Mouse (Mus musculus): ENCODE measurements around the gene Vmn1r213. TPM values are rescaled to one million over a fixed set of nuclear protein-coding genes. Genes with fewer than 3 reads are reported as not detected.

Vmn1r213 gene
- not detected in 2 replicates for polyA plus RNA-seq (2015; fragmentation: Nextera tagmentation; extraction: Ambion mirVana)

DNA sequence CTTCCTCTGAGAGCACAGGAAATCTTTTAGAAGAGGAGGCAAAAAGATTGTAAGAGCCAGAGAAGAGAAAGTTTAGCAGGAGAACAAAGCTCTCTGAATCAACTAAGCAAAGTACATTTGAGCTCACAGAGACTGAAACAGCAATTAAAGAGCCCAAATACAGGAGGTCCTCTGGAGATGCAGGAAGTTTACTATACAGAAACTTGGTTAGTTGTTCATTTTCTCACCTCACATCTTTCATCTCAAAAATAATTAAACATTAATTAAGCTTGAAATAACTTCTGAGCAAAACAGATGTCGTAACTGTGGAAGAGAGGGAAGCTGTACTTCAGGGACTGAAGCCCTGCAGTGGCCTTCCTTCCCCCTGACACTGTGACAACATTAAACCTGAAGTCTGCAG lies at the start of gene Vmn1r213:
Gene Vmn1r213, plus strand, starts transcription at position 301 of the 400 bp plus-strand sequence.
- Histone ChIP-seq H3K4me2 (no peak within 1 kb of the TSS), H3K27ac (no peak within 1 kb of the TSS), H3K4me3 (no peak within 1 kb of the TSS), H3K27me3 (no peaks in the 10 kb centered on the region), H3K36me3 (no peaks in the 10 kb centered on the region), H3K4me1 (no peaks in the 10 kb centered on the region), H3K9ac (no peak within 1 kb of the TSS), H3K9me3 (no peaks in the 10 kb centered on the region)
- ATAC-seq (ENCODE audit: insufficient number of reproducible peaks, insufficient read depth, low FRiP score, low TSS enrichment, low read depth), result no peak
- 75% methylated on average over 1 of the region's 1 CpGs for WGBS

- Histone ChIP-seq H3K27ac (no peak overlapping the region), H3K36me3 (no peaks in the 10 kb centered on the region), H3K4me1 (no peaks in the 10 kb centered on the region), H3K9me3 (0 out of 2 replicates have a peak, but pooled peaks cover 1% of the 10 kb centered on the region), H3K27me3 (no peaks in the 10 kb centered on the region), H3K9ac (no peak overlapping the region), H3K4me2 (no peak overlapping the region), H3K4me3 (no peak overlapping the region)
- ATAC-seq (ENCODE audit: insufficient number of reproducible peaks, insufficient read depth, low FRiP score, low TSS enrichment, low read depth), result no peak
- WGBS, result 78% methylated on average over 11 of the region's 11 CpGs
Measured at GRCm38 (mm10) chr13:22990214-22990891, 17.1 kb upstream of the Vmn1r213 start.

DNA sequence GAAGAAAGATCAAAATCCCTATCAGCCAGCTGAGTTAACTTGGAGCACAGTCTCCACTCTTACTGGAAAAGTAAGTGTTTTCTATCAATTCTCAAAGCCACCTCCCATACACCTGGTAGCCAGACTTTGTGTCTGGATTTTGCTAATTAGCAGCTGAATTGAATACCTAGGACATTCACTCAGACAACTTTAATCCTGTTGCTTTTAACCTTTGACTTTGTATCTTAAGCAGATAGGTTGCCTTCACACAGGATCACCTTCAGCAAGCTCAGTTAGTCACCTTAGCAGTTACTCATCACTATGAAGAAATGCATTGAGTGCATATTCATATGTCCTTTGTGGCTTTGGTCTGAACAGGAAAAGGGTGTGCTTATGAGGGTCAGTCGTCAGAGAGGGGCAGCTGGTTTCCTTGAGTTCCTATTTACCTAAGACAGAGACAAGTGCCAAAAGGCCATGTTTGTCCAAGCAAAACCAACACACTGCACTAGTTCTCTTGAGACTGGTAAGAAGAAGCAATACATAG lies 15.2 kb upstream of the Vmn1r213 start:
- Histone ChIP-seq H3K4me3 (no peak overlapping the region), H3K9me3 (no peaks in the 10 kb centered on the region), H3K4me2 (no peak overlapping the region), H3K36me3 (no peaks in the 10 kb centered on the region), H3K9ac (no peak overlapping the region), H3K27ac (no peak overlapping the region), H3K4me1 (no peaks in the 10 kb centered on the region), H3K27me3 (no peaks in the 10 kb centered on the region)
- ATAC-seq (ENCODE audit: insufficient number of reproducible peaks, insufficient read depth, low FRiP score, low TSS enrichment, low read depth), result no peak
- 40% methylated on average over 1 of the region's 1 CpGs for WGBS

- Histone ChIP-seq H3K4me2 (no peak overlapping the region), H3K4me3 (no peak overlapping the region), H3K27ac (no peak overlapping the region), H3K9ac (no peak overlapping the region), H3K27me3 (no peaks in the 10 kb centered on the region), H3K9me3 (no peaks in the 10 kb centered on the region), H3K36me3 (no peaks in the 10 kb centered on the region), H3K4me1 (no peaks in the 10 kb centered on the region)
- ATAC-seq (ENCODE audit: insufficient number of reproducible peaks, insufficient read depth, low FRiP score, low TSS enrichment, low read depth), result no peak
- 62% methylated on average over 2 of the region's 2 CpGs for WGBS
Measured at GRCm38 (mm10) chr13:22992721-22993120, 14.7 kb upstream of the Vmn1r213 start.

GRCm38 (mm10) chr13:23018158-23018557 lies 10.7 kb downstream of the Vmn1r213 start:
- Histone ChIP-seq H3K9me3 (no peaks in the 10 kb centered on the region), H3K9ac (no peak overlapping the region), H3K27me3 (no peaks in the 10 kb centered on the region), H3K4me3 (no peak overlapping the region), H3K27ac (no peak overlapping the region), H3K4me2 (no peak overlapping the region), H3K4me1 (no peaks in the 10 kb centered on the region), H3K36me3 (no peaks in the 10 kb centered on the region)
- ATAC-seq (ENCODE audit: insufficient number of reproducible peaks, insufficient read depth, low FRiP score, low TSS enrichment, low read depth), result no peak

- Histone ChIP-seq H3K4me3 (no peak overlapping the region), H3K27me3 (no peaks in the 10 kb centered on the region), H3K36me3 (no peaks in the 10 kb centered on the region), H3K9me3 (no peaks in the 10 kb centered on the region), H3K27ac (no peak overlapping the region), H3K4me1 (no peaks in the 10 kb centered on the region), H3K9ac (no peak overlapping the region), H3K4me2 (no peak overlapping the region)
- ATAC-seq (ENCODE audit: insufficient number of reproducible peaks, insufficient read depth, low FRiP score, low TSS enrichment, low read depth), result no peak
Measured at GRCm38 (mm10) chr13:23024812-23025211, 17.4 kb downstream of the Vmn1r213 start.

DNA sequence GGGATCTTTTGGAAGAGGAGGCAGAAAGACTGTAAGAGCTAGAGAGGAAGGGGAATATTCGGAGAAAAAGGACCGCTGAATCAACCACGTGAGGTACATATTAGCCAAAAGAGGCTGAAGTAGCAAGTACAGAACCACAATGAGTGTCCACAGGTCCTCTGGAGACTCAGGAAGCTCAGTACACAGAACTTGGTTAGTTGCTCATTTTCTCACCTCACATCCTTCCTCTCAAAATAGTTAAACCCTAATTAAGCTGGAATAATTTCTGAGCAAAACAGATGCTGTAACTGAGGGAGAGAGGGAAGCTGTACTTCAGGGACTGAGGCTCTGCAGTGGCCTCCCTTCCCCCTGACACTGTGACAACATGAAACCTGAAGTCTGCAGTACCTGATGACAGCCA lies 22.7 kb downstream of the Vmn1r213 start, which contains the start of gene Vmn1r214:
Gene Vmn1r214, plus strand, starts transcription at position 301 of the 400 bp plus-strand sequence.
- no peak within 1 kb of the TSS for H3K9ac ChIP-seq
- no peaks in the 10 kb centered on the region for H3K36me3 ChIP-seq
- no peak within 1 kb of the TSS for H3K27ac ChIP-seq
- no peaks in the 10 kb centered on the region for H3K4me1 ChIP-seq
- H3K9me3 ChIP-seq, result no peaks in the 10 kb centered on the region
- ATAC-seq (ENCODE audit: insufficient number of reproducible peaks, insufficient read depth, low FRiP score, low TSS enrichment, low read depth), result no peak
- no peak within 1 kb of the TSS for H3K4me3 ChIP-seq
- 88% methylated on average over 3 of the region's 3 CpGs for WGBS
- H3K27me3 ChIP-seq, result no peaks in the 10 kb centered on the region
- no peak within 1 kb of the TSS for H3K4me2 ChIP-seq

- Histone ChIP-seq H3K4me2 (no peak overlapping the region), H3K4me1 (no peaks in the 10 kb centered on the region), H3K9ac (no peak overlapping the region), H3K27ac (no peak overlapping the region), H3K36me3 (no peaks in the 10 kb centered on the region), H3K4me3 (no peak overlapping the region), H3K9me3 (no peaks in the 10 kb centered on the region), H3K27me3 (no peaks in the 10 kb centered on the region)
- WGBS, result 48% methylated on average over 1 of the region's 1 CpGs
- ATAC-seq (ENCODE audit: insufficient number of reproducible peaks, insufficient read depth, low FRiP score, low TSS enrichment, low read depth), result no peak
Measured at GRCm38 (mm10) chr13:23057778-23058177, 50.3 kb downstream of the Vmn1r213 start.

Other genes with a start within 250 kb of the Vmn1r213 start
- not detected in 2 replicates for gene Vmn1r208, start 230.3 kb upstream of the Vmn1r213 start, polyA plus RNA-seq (2015; fragmentation: Nextera tagmentation; extraction: Ambion mirVana)
- gene Vmn1r209, start 198.0 kb upstream of the Vmn1r213 start, polyA plus RNA-seq (2015; fragmentation: Nextera tagmentation; extraction: Ambion mirVana), result not detected in 2 replicates
- gene Vmn1r210, start 176.3 kb upstream of the Vmn1r213 start, polyA plus RNA-seq (2015; fragmentation: Nextera tagmentation; extraction: Ambion mirVana), result not detected in 2 replicates
- not detected in 2 replicates for gene Vmn1r211, start 150.1 kb upstream of the Vmn1r213 start, polyA plus RNA-seq (2015; fragmentation: Nextera tagmentation; extraction: Ambion mirVana)
- not detected in 2 replicates for gene Vmn1r212, start 123.5 kb upstream of the Vmn1r213 start, polyA plus RNA-seq (2015; fragmentation: Nextera tagmentation; extraction: Ambion mirVana)
- not detected in 2 replicates for gene Vmn1r214, start 22.8 kb downstream of the Vmn1r213 start, polyA plus RNA-seq (2015; fragmentation: Nextera tagmentation; extraction: Ambion mirVana)
- gene Vmn1r215, start 60.4 kb downstream of the Vmn1r213 start, polyA plus RNA-seq (2015; fragmentation: Nextera tagmentation; extraction: Ambion mirVana), result not detected in 2 replicates
- gene Vmn1r217, start 110.6 kb downstream of the Vmn1r213 start, polyA plus RNA-seq (2015; fragmentation: Nextera tagmentation; extraction: Ambion mirVana), result not detected in 2 replicates
- gene Vmn1r218, start 125.5 kb downstream of the Vmn1r213 start, polyA plus RNA-seq (2015; fragmentation: Nextera tagmentation; extraction: Ambion mirVana), result not detected in 2 replicates
- not detected in 2 replicates for gene Vmn1r219, start 151.7 kb downstream of the Vmn1r213 start, polyA plus RNA-seq (2015; fragmentation: Nextera tagmentation; extraction: Ambion mirVana)
- not detected in 2 replicates for gene Vmn1r220, start 180.3 kb downstream of the Vmn1r213 start, polyA plus RNA-seq (2015; fragmentation: Nextera tagmentation; extraction: Ambion mirVana)
- not detected in 2 replicates for gene Vmn1r221, start 206.5 kb downstream of the Vmn1r213 start, polyA plus RNA-seq (2015; fragmentation: Nextera tagmentation; extraction: Ambion mirVana)
- not detected in 2 replicates for gene Vmn1r222, start 228.3 kb downstream of the Vmn1r213 start, polyA plus RNA-seq (2015; fragmentation: Nextera tagmentation; extraction: Ambion mirVana)
- not detected in 2 replicates for gene Vmn1r223, start 239.5 kb downstream of the Vmn1r213 start, polyA plus RNA-seq (2015; fragmentation: Nextera tagmentation; extraction: Ambion mirVana)

All from embryonic facial prominence, embryonic 13.5 days (tissue).